Mouse (Mus musculus): ENCODE measurements around the gene Wee2.

Wee2 gene

DNA sequence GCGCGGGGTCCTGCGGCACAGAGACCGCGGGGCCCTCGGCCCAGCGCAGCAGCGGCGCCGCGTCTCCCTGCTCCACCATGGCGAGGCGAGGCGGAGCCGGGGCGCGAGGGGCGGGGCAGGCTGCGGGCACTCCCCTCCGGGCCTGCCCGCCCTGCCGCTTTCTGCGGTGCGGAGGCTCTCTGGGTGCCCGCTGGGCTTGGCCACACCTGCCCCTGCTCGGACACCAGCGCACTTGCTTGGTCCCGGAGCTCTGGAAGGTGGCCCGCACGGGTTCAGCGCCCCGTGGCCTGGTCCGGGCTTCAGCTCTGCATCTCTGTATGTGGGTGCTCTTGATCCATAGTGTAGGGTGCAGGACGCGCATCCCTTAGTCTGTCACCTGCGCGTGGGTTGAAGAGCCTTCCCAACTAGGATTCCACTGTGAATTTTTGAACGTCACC is 2.8 kb upstream of the Wee2 start, which contains the start of gene E330009J07Rik:
Gene E330009J07Rik, minus strand, starts transcription at position 89 of the 437 bp plus-strand sequence.
- DNase-seq, result peak; percentile 83

DNA sequence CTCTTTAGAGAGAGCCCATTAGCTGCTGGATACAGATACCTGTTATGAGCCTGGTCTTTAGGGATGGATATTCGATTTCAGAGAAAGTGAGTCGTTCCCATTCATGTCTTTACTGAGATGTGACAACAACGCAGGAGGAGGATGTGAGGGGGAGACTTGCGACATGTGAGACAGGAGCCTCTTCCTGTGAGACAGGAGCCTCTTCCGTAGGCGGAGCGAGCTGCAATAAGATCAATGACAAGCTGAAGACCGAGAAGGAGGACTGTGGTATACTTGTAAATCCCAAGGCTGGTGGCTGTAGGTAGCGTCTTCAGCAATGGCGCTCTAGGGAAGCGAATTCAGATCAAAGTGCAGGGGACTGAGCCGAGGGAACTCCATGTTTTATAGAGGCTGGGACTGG is 843 bp downstream of the Wee2 start:
- no peak for DNase-seq

DNA sequence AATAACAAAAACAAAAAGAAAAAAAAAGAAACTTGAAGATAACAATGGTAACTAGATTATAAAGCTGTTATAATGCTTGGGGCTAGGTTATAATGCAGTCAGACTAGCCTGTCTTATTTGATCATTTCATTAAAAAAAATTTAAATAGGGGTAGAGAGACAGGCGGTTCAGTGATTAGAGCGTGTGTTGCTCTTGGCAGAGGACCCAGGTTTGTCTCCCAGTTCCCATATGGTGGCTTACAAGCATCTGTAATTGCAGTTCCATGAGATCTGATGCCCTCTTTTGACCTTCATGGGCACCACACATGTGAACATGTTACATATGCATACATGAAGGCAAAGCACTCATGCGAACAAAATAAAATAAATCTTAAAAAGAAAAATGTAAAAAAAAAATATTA is 2.4 kb downstream of the Wee2 start:
- no peak for DNase-seq

DNA sequence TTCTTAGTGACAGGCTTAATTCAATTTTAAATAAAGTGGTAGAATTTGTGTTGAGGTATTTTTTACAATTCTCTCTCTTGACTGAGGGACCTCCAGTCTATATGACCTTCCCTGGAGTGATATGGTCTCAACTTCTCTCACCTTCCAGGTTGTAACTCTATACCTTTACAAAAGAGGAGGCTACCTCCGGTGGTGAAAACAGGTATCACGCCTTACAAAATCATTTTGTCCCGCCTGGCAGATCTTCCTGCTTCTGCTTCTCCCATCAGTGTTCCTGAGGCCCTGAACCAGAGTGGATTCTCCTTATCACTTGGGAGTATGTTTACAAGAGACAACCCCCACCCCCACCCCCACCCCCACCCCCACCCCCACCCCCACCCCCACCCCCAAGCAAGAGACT is 2.9 kb downstream of the Wee2 start:
- no peak for DNase-seq

DNA sequence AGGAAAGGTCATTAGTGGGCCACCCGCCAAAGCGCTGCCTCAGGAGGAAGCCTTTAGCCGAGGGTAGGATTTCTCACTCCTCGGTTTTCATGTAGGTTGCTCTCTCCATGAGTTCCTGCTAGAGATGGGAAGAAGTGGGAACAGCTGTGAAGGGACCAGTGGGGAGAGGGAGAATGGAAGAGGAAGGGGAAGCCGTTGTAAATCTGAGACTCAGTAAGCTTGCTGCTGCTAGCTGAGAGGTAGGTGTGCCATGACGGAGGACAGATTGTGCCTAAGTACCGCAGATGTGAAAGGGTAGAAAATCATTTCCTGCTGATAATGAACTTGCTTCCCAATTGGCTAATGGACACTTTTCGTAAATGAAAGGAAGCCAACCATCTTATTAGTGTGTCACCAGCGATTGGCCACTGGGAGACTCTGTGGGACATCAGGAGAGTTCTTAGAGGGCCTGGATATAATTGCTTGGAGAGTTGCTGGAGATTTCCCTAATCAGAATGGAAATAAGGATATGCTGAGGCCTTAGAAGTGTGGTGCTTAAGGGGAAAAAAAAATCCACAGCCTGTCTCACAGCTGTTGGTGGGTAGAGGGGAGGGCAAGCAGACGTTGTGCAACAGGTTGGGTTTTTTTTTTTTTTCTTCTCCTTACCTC is 4.5 kb downstream of the Wee2 start:
- DNase-seq, result no peak

DNA sequence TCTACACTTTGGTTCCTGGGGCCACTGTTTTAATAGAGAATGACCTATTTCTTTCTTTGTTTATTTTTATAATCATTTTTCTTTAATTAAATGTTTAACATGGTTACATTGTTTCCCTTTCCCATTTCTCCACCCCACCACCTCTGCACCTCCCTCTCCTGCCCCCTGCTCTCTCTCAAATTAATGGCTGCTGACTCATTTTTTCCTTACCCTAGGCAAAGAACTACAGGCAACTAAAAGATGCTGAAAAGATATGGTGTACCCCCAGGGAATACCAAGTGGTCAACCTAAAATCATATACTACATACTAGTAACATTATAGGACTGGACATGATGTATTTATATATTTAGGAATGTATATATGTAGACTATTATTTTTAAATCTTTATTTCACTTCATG is 9.7 kb downstream of the Wee2 start:
- DNase-seq, result no peak

DNA sequence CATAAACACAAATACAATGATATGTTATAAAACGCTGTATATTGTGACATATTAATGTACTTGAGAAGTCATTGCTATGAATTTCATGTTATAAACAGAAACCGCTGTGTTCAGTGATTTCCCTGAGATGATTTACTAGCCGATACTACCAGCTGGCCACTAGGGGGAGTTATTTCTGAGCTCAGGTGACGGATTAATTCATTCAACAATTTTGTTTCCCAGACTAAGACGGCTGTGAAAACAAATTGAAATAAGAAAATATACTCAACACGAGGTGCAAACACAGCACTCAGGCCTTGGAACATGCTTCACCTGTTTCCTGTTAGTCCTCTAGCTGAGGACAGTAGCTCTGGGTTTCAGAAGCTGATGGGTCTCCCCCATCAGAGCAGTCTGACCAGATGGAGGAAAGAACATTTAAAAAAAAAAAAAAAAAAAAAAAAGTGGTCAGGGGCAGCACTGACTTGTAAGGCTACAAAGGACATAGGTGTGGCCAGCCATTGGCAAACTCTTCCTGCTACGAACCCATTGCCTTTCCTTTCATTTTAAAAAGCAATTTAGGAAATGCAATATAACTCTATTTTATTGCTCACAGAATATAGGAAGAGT is 15.7 kb downstream of the Wee2 start:
- peak; percentile 45 for DNase-seq

DNA sequence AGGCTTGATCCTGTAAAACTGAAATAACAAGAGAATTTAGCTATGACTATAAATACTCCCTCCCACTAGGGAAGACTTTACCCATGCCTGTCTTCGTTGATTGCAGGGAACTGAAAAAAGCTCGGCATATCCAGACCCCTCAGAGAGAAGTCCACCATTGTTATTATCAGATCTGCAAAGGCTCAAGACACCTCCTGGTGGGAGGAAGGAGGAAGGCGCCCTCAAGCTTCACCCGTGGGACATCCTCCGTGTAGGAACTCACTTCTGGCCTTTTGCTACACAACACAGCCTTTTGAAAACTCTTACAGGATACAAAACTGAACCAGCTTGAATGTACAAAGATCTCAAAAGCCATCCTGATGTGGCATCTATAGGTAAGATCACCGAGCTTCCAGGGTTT is 26.8 kb downstream of the Wee2 start:
- DNase-seq, result peak; percentile 26

DNA sequence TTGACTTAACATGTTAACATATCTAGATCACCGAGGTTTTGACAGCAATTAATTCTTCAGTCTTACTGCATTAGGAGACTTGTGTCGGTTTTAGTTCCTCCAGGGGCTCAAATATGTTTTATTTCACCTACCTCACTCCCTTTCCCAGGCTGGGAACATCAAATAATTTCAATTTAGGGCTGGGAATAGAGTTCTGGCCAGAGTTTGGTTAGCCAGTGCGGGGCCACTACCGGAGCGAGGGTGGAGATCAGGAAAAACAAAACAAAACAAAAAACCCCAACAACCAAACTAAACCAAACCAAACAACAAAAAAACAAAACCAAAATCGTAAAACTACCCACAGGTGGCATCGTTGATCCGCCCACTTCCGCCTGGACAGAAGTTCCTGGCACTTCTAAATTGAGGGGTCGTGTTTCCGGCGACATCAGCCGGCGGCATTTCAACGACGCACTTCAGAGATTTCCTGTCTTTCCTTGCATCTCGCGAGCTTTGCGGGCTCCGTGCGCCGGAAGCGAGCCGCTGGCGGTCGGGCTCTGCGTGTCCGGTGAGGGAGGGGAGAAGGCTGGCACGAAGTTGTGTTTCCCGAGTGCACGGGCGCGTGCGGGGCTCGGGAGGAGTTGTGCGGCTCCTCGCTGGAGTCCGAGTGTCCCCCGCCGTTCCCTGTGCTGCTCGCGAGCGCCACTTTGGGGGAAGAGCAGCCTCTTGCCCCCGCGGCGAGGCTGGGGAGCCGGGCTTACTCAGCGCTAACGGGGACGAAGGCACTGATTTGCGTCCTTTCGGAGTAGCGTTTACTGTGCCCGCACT is 32.2 kb downstream of the Wee2 start, which contains the start of gene Ssbp1:
Gene Ssbp1, plus strand, starts transcription at position 437 of the 804 bp plus-strand sequence.
- DNase-seq, result peak; percentile 98

DNA sequence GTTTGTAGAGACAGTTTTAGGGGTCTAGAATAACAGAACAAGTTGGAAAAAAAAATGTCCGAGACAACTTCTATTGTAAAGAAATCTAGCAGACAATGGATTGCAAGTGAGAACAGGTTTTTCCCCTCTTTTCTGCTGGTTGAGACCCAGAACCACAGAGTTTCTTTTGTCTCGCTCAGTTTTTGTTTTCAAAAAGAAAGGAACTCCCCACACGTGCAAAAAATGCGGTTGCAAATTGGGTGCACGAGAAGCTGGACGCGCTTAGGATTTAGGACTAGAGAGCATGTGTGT is 32.8 kb downstream of the Wee2 start:
- DNase-seq, result no peak

DNA sequence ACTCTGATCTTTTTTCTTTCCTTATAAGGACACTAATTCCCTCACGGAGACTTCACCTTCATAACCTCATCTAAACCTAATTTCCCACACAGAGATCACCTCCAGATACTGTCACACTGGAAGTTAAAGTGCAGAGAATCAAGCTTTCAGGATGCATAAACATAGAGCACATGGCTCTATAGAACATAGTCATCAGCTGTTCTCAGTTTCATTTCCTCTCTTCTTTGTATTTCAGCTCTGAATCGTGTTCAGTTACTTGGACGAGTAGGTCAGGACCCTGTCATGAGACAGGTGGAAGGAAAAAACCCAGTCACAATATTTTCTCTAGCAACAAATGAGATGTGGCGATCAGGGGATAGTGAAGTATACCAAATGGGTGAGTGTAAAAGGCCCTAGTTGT is 37.2 kb downstream of the Wee2 start:
- DNase-seq, result no peak

DNA sequence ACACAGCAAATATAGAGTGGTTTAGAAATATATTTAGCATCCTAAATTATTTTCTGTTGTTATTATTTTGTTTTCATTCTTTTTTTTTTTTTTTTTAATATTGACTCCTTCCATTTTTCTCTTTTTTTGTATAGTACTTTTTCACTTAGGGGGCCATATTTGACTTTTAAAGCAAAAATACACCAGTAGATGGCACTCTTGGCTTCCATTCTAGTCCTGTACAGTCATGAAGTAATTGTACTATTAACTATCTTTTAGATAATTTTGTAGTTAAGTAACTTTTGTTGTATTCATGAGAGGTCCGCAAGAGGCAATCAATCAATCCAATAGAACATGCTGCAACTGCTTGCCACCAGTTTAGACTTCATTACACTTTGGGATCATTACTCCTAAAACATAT is 40.8 kb downstream of the Wee2 start:
- DNase-seq, result peak; percentile 9

DNA sequence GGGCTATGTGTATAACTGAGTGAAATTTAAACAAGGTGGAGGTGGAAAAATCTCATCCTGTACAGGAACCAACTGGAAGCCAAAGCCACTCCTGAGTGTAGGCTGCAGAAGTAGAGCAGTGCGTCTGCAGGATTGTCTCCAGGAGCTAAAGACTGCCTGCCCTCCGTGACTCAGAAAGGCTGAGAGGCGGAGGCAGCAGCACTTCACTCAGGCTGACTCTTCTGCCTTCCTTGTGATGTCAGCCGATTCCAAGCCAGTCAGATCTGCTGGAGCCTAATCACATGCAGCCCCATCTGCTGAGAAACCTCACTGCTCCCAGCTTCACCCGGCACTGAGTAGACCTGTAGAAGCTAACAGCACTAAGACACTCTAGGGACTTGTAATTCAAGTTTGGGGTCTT is 43.4 kb downstream of the Wee2 start:
- no peak for DNase-seq

DNA sequence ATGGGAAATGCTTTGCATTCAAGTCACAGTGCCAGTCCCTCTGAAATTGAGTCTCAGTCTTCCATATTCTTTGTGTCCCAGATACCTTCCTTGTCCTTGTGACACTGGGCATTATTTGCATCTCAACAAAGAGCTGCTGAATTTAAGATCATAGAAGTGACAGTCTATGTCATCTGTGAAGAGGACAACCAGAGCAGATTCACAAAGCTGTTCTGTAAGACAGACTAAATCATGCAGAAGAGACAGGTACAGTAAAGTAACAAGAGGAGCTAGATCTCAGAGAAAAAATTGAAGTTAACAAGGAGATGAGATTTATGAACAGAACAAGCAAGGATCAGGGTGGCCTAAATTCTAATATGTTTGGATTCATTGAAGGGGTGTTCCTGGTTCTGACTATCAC is 52.0 kb downstream of the Wee2 start, which contains the start of gene Tas2r137:
Gene Tas2r137, plus strand, starts transcription at position 301 of the 400 bp plus-strand sequence.
- no peak for DNase-seq

DNA sequence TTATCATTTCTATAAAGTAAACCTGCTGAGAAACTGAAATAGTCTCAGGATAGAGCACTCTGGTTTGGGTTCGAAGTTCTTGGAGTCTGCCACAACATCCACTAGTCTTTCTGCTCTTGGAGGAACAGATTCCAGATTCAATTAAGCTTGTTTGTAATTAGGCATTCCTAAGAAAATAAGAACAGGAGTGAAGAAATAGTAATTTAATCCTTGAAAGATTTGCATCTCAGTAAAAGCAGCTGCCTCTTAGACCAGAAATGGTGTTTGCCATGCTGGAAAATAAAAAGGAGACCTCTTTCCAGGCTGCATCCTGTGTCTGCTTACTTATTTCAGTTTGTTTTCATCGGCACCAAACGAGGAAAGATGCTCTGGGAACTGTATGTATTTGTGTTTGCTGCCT is 54.3 kb downstream of the Wee2 start, which contains the start of gene Tas2r108:
Gene Tas2r108, plus strand, starts transcription at position 301 of the 400 bp plus-strand sequence.
- DNase-seq, result no peak
